Mouse (Mus musculus): ENCODE data around the gene Hspg2. TPM values are rescaled to one million over a fixed set of nuclear protein-coding genes. Genes with fewer than 3 reads are reported as not detected.
"Not testable (repeated sequence)": the region's sequence is repeated elsewhere in the genome, so short reads cannot be mapped to it uniquely, and the experiment has no call there.

The Hspg2 gene
- polyA plus RNA-seq (2012; rRNA removed): 49.9 and 64.1 TPM in 2 replicates

GRCm38 (mm10) chr4:137468260-137469080 lies at the start of gene Hspg2:
TSS of gene Hspg2 (plus strand) at chr4:137468769.
- no peak for DNase-seq (ENCODE audit: low read depth)

GRCm38 (mm10) chr4:137430502-137430901 lies 38.1 kb upstream of the Hspg2 start, which contains the start of gene Cela3b:
TSS of gene Cela3b (minus strand) at chr4:137430540.
- no peak for DNase-seq (ENCODE audit: low read depth)

- not testable (repeated sequence) for DNase-seq (ENCODE audit: low read depth)
Observed at GRCm38 (mm10) chr4:137432700-137433550, 35.6 kb upstream of the Hspg2 start.

GRCm38 (mm10) chr4:137436979-137437669 lies 31.4 kb upstream of the Hspg2 start:
- no peak for DNase-seq (ENCODE audit: low read depth)

- DNase-seq (ENCODE audit: low read depth): no peak
Observed at GRCm38 (mm10) chr4:137438842-137439241, 29.7 kb upstream of the Hspg2 start.

- DNase-seq (ENCODE audit: low read depth): no peak
Observed at GRCm38 (mm10) chr4:137441332-137441731, 27.2 kb upstream of the Hspg2 start.

GRCm38 (mm10) chr4:137443625-137444024 lies 24.9 kb upstream of the Hspg2 start:
- DNase-seq (ENCODE audit: low read depth): no peak

GRCm38 (mm10) chr4:137445881-137446280 lies 22.7 kb upstream of the Hspg2 start:
- no peak for DNase-seq (ENCODE audit: low read depth)

GRCm38 (mm10) chr4:137447363-137448196 lies 21.0 kb upstream of the Hspg2 start:
- DNase-seq (ENCODE audit: low read depth): no peak

- no peak for DNase-seq (ENCODE audit: low read depth)
Observed at GRCm38 (mm10) chr4:137448197-137448596, 20.4 kb upstream of the Hspg2 start.

- DNase-seq (ENCODE audit: low read depth): no peak
Observed at GRCm38 (mm10) chr4:137448641-137449040, 19.9 kb upstream of the Hspg2 start.

GRCm38 (mm10) chr4:137449132-137449531 lies 19.4 kb upstream of the Hspg2 start:
- no peak for DNase-seq (ENCODE audit: low read depth)

GRCm38 (mm10) chr4:137449715-137450114 lies 18.9 kb upstream of the Hspg2 start:
- DNase-seq (ENCODE audit: low read depth): no peak

GRCm38 (mm10) chr4:137452190-137452589 lies 16.4 kb upstream of the Hspg2 start:
- DNase-seq (ENCODE audit: low read depth): no peak

- DNase-seq (ENCODE audit: low read depth): no peak
Observed at GRCm38 (mm10) chr4:137453234-137453767, 15.3 kb upstream of the Hspg2 start, which contains the start of gene 1700013G24Rik. TSS of gene 1700013G24Rik (plus strand) at chr4:137453284.

GRCm38 (mm10) chr4:137454582-137454981 lies 14.0 kb upstream of the Hspg2 start:
- DNase-seq (ENCODE audit: low read depth): no peak

- DNase-seq (ENCODE audit: low read depth): no peak
Observed at GRCm38 (mm10) chr4:137456581-137456980, 12.0 kb upstream of the Hspg2 start.

- no peak for DNase-seq (ENCODE audit: low read depth)
Observed at GRCm38 (mm10) chr4:137457292-137457691, 11.3 kb upstream of the Hspg2 start.

- DNase-seq (ENCODE audit: low read depth): no peak
Observed at GRCm38 (mm10) chr4:137458310-137458709, 10.3 kb upstream of the Hspg2 start.

GRCm38 (mm10) chr4:137458861-137459260 lies 9.7 kb upstream of the Hspg2 start:
- DNase-seq (ENCODE audit: low read depth): no peak

GRCm38 (mm10) chr4:137460676-137461075 lies 7.9 kb upstream of the Hspg2 start:
- DNase-seq (ENCODE audit: low read depth): no peak

Measured in gonadal fat pad, adult 2 months (tissue).